Mouse (Mus musculus) stomach, postnatal 0 days (tissue): ENCODE results near the gene Uba52. TPM values are rescaled to one million over a fixed set of nuclear protein-coding genes. Genes with fewer than 3 reads are reported as not detected.

Source experiments
- ATAC-seq: fragments of 200-750 bp; cut with Nextera tagmentation; 2 replicates; pipeline ENCODE4 v1.8.0; 2017; ENCODE audit not compliant: low FRiP score, low TSS enrichment
- DNase-seq: peaks from one replicate; pipeline ENCODE4 v3.0.0-alpha.2; 2016; ENCODE audit warnings: low spot score
- H3K27ac ChIP-seq: fragments of 300-500 bp; sonication (generic); replicated peaks from 2 replicates; pipeline ENCODE4 v1.5.1; 2014; ENCODE audit warnings: mild to moderate bottlenecking, control low read depth
- H3K27me3 ChIP-seq: fragments of 300-500 bp; sonication (generic); 2 replicates; pipeline ENCODE4 v1.6.1; 2014; ENCODE audit warnings: low read length; ENCODE audit not compliant: control insufficient read depth, insufficient read depth
- H3K36me3 ChIP-seq: fragments of 300-500 bp; sonication (generic); 2 replicates; pipeline ENCODE4 v1.6.1; 2014; ENCODE audit warnings: low read length, mixed read lengths; ENCODE audit not compliant: control insufficient read depth, insufficient read depth
- H3K4me1 ChIP-seq: fragments of 300-500 bp; sonication (generic); replicated peaks from 2 replicates; pipeline ENCODE4 v1.6.1; 2014; ENCODE audit warnings: antibody characterized with exemption; ENCODE audit not compliant: control insufficient read depth, insufficient read depth
- H3K4me2 ChIP-seq: fragments of 300-500 bp; sonication (generic); replicated peaks from 2 replicates; pipeline ENCODE4 v1.6.1; 2014; ENCODE audit warnings: low read depth, mild to moderate bottlenecking, control low read depth, moderate library complexity
- H3K4me3 ChIP-seq: fragments of 300-500 bp; sonication (generic); 2 replicates; pipeline ENCODE4 v1.5.1; 2014; ENCODE audit warnings: low read depth, low read length, control low read depth
- H3K9ac ChIP-seq: fragments of 300-500 bp; sonication (generic); 2 replicates; pipeline ENCODE4 v1.6.1; 2014; ENCODE audit warnings: mild to moderate bottlenecking, low read length, control low read depth, mixed read lengths
- H3K9me3 ChIP-seq: fragments of 300-500 bp; sonication (generic); 2 replicates; pipeline ENCODE4 v1.6.1; 2016; ENCODE audit warnings: low read length; ENCODE audit not compliant: control insufficient read depth
- CTCF ChIP-seq: IDR thresholded peaks from 2 replicates; pipeline ENCODE4 v1.5.1; 2016; ENCODE audit warnings: antibody characterized with exemption, low read depth, mild to moderate bottlenecking, moderate library complexity
- EP300 ChIP-seq: optimal IDR thresholded peaks from 2 replicates; pipeline ENCODE3; 2016; ENCODE audit warnings: antibody characterized with exemption
- WGBS: fragments of 180-500 bp; shearing (Covaris S2); extraction: QIAGEN DNeasy Blood & Tissue Kit; methylation state at CpG from one replicate; pipeline ENCODE4 v1.1.7; 2014; 5-methylcytosine and 5-hydroxymethylcytosine counted together
- polyA plus RNA-seq: library from polyadenylated mRNA; unstranded; fragments of >200 nt; fragmentation: Nextera tagmentation; extraction: Ambion mirVana; gene quantifications from 2 replicates; pipeline ENCODE4 v1.2.1, GENCODE M21; 2015

The Uba52 gene
- polyA plus RNA-seq, 1 experiment from 2014 or later: 966 TPM

GRCm38 (mm10) chr8:70466305-70466704 lies 44.3 kb downstream of the Uba52 start:
- no peak for ATAC-seq
- H3K9me3 ChIP-seq: no peaks in the 10 kb centered on the region
- DNase-seq: no peak
- no peak overlapping the region for H3K4me3 ChIP-seq
- no peaks in the 10 kb centered on the region; the same call in 1 of the 2 replicates for H3K36me3 ChIP-seq
- no peaks in the 10 kb centered on the region for H3K4me1 ChIP-seq
- TF ChIP-seq CTCF: no peak
- no peak for TF ChIP-seq EP300
- H3K27ac ChIP-seq: no peak overlapping the region
- H3K27me3 ChIP-seq: no peaks in the 10 kb centered on the region
- H3K9ac ChIP-seq: no peak overlapping the region
- H3K4me2 ChIP-seq: no peak overlapping the region
- WGBS: 87% methylated on average over 4 of the region's 4 CpGs

- no peak for ATAC-seq
- H3K27ac ChIP-seq: no peak overlapping the region
- WGBS: 97% methylated on average over 4 of the region's 4 CpGs
Observed at GRCm38 (mm10) chr8:70465701-70466100, 44.9 kb downstream of the Uba52 start.

DNA sequence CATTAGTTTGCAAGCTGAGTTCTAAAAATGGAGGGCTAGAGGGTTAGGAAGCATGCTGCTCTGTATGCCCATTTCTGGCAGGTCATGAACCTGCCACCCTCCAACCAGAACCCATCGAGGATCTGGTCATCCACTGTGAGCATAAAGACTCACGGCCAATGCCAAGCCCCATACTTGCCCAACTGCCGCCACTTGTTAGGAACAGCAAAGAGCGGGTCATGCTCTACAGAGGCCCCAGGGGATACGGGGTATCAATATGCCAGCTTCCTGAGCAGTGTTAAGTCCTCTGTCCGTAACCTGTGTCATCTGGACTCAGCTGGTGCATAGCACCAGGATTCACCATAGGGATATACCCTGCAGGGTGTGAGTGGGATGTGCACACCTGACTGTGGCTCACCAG lies 46.4 kb downstream of the Uba52 start:
- no peak for ATAC-seq
- Histone ChIP-seq H3K27me3 (no peaks in the 10 kb centered on the region), H3K27ac (no peak overlapping the region), H3K9ac (no peak overlapping the region), H3K4me1 (no peaks in the 10 kb centered on the region), H3K4me2 (no peak overlapping the region), H3K36me3 (no peaks in the 10 kb centered on the region), H3K4me3 (no peak overlapping the region), H3K9me3 (no peaks in the 10 kb centered on the region)
- DNase-seq: no peak
- no peak for TF ChIP-seq EP300
- no peak for TF ChIP-seq CTCF
- 91% methylated on average over 6 of the region's 6 CpGs for WGBS

More at GRCm38 (mm10) chr8:70465701-70466100, 44.9 kb downstream of the Uba52 start:
- Histone ChIP-seq H3K27me3 (no peaks in the 10 kb centered on the region), H3K4me3 (no peak overlapping the region), H3K4me2 (no peak overlapping the region), H3K4me1 (no peaks in the 10 kb centered on the region), H3K9me3 (no peaks in the 10 kb centered on the region), H3K36me3 (no peaks in the 10 kb centered on the region; the same call in 1 of the 2 replicates), H3K9ac (no peak overlapping the region)
- no peak for DNase-seq
- TF ChIP-seq CTCF (no peak), EP300 (no peak)

DNA sequence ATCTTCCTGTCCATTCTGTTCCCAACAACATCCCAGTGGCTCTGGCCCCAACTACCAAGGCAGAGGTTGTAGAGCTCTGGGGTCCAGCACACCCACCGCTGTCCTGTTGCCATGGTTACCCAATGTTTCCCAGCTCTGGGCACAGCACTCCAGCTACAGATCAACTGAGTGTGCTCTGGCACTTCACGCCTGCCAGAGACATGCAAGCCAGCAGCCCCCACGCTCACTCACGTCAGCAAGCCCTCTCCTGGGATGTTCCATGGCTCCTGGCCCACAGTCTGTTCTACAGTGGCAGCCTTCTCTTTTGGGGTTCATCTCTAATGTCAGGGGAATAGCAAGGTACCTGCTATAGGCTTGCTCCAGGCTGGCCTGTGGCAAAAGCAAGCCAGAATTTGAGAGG lies 47.3 kb downstream of the Uba52 start:
- no peak; the same call in 1 of the 2 replicates for ATAC-seq
- H3K4me1 ChIP-seq: no peaks in the 10 kb centered on the region
- TF ChIP-seq CTCF (no peak), EP300 (no peak)
- DNase-seq: no peak
- H3K9ac ChIP-seq: no peak overlapping the region
- no peaks in the 10 kb centered on the region for H3K36me3 ChIP-seq
- no peak overlapping the region for H3K4me2 ChIP-seq
- H3K4me3 ChIP-seq: no peak overlapping the region
- 75% methylated on average over 4 of the region's 4 CpGs for WGBS
- H3K27me3 ChIP-seq: no peaks in the 10 kb centered on the region
- no peak overlapping the region for H3K27ac ChIP-seq
- H3K9me3 ChIP-seq: no peaks in the 10 kb centered on the region

- no peak overlapping the region for H3K4me3 ChIP-seq
- H3K36me3 ChIP-seq: no peaks in the 10 kb centered on the region
- H3K27ac ChIP-seq: no peak overlapping the region
- no peak for TF ChIP-seq EP300
- ATAC-seq (no peak), DNase-seq (no peak)
- 90% methylated on average over 8 of the region's 8 CpGs for WGBS
- H3K9me3 ChIP-seq: no peaks in the 10 kb centered on the region
- H3K4me1 ChIP-seq: no peaks in the 10 kb centered on the region
- H3K4me2 ChIP-seq: no peak overlapping the region
- no peaks in the 10 kb centered on the region for H3K27me3 ChIP-seq
- no peak overlapping the region for H3K9ac ChIP-seq
Observed at GRCm38 (mm10) chr8:70462516-70462813, 48.1 kb downstream of the Uba52 start.

DNA sequence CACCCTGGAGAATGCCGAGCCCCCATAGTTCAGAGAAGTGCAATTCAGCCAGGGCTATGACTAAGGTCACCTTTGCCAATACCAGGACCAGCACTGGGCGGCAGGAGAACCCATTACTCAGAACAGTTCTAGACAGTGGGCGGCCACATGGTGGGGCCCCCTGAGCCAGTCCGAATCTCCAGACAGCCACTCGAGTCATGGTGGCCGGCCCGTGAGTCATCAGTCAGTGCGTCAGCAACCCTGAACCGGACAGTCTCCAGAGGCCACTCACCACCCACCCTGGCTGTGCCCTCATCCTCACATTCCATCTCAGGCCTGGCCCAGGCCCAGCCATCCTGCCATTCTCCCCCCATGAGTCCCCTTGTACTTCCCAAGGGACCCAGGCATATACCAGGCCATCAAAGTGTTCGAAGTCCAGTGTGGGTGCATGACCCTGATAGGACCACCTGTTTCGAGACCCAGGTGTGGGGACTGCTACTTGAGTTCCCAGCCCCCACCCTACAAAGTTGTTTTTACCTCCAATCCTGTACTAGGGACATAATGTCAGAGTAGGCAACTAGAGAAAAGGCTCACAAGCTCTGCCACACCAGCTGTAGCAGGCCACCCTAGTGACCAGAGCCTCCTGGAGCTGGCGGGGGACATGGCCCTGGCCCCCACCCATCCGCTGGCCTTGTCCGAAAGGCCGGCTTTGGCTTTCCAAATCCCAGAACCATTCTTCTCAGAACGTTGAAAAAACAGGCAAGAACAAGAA lies 48.7 kb downstream of the Uba52 start:
- TF ChIP-seq CTCF (no peak), EP300 (no peak)
- ATAC-seq (peak; percentile 19; the same call in 1 of the 2 replicates), DNase-seq (no peak)
- no peaks in the 10 kb centered on the region for H3K9me3 ChIP-seq
- no peaks in the 10 kb centered on the region for H3K27me3 ChIP-seq
- no peak overlapping the region for H3K27ac ChIP-seq
- no peak overlapping the region for H3K9ac ChIP-seq
- H3K4me1 ChIP-seq: no peaks in the 10 kb centered on the region
- H3K4me2 ChIP-seq: no peak overlapping the region
- no peak overlapping the region for H3K4me3 ChIP-seq
- WGBS: 81% methylated on average over 16 of the region's 16 CpGs
- no peaks in the 10 kb centered on the region for H3K36me3 ChIP-seq
